28 mouse cellular contexts compared by ENCODE assay signal in the genomic region with DNA sequence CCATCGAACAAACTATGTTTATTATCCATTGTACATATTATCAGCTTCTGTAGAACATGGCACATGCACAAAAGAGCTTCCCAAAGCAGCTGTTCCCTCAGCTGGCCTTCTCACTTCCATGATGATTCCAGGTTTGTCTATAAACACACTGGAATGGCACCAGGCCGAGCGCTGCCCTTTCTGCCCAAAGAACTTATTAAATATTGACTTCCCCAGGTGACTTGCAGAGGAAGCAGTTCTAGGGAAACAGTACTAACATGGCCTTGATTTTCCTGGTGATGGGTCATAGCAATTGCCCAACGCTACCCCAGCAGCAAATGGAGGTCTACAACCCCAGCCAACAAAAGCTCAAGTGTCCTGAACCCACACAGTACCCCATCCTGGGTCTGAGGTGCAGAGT.
"Had no signal": no experiment of that assay in that cellular context is flagged by ENCODE, and none has a peak within 500 bp of the region (broad histone marks: within the 10 kb centered on the region; RNA-seq: fewer than 3 reads in every experiment).

No protein-coding gene starts in this region.

- H3K27ac ChIP-seq: embryonic facial prominence, embryonic 10.5 days; embryonic facial prominence, embryonic 12.5 days; embryonic facial prominence, embryonic 13.5 days; embryonic facial prominence, embryonic 15.5 days; forebrain, embryonic 10.5 days; forebrain, embryonic 12.5 days; forebrain, embryonic 13.5 days; forebrain, embryonic 15.5 days; gastrocnemius, adult 2 months; heart, adult 2 months had no signal

- ATAC-seq: forebrain, embryonic 13.5 days; forebrain, embryonic 14.5 days; forebrain, embryonic 15.5 days; forebrain, embryonic 16.5 days; forebrain, postnatal 0 days had no signal

- H3K9me3 ChIP-seq: embryonic facial prominence, embryonic 10.5 days; embryonic facial prominence, embryonic 12.5 days; embryonic facial prominence, embryonic 13.5 days; embryonic facial prominence, embryonic 15.5 days; forebrain, embryonic 10.5 days; forebrain, embryonic 12.5 days; forebrain, embryonic 13.5 days; forebrain, embryonic 15.5 days had no signal

- H3K27me3 ChIP-seq: embryonic facial prominence, embryonic 12.5 days; embryonic facial prominence, embryonic 13.5 days; embryonic facial prominence, embryonic 15.5 days; forebrain, embryonic 12.5 days; forebrain, embryonic 13.5 days; forebrain, embryonic 15.5 days had no signal

- DNase-seq: cerebellum, adult 2 months; cerebellum, adult 8-10 months; cerebellum, adult 9-10 months; cerebellum, adult 9-11 months; cerebellum, postnatal 10 days; cerebellum, postnatal 14 days; cerebellum, postnatal 25 days; cerebellum, postnatal 36 days; embryo, embryonic 11 days; forebrain, postnatal 0 days; gastrocnemius, adult 2 months; gastrocnemius, postnatal 10 days; gastrocnemius, postnatal 14 days; gastrocnemius, postnatal 25 days; gastrocnemius, postnatal 36 days; heart, adult 18-20 months; heart, adult 2 months had no signal

- H3K36me3 ChIP-seq: forebrain, embryonic 10.5 days; forebrain, embryonic 12.5 days; forebrain, embryonic 15.5 days had no signal

- H3K4me2 ChIP-seq: embryonic facial prominence, embryonic 12.5 days; embryonic facial prominence, embryonic 13.5 days; embryonic facial prominence, embryonic 15.5 days; forebrain, embryonic 12.5 days; forebrain, embryonic 13.5 days; forebrain, embryonic 15.5 days had no signal

- H3K4me1 ChIP-seq: embryonic facial prominence, embryonic 12.5 days; forebrain, embryonic 12.5 days; forebrain, embryonic 13.5 days; forebrain, embryonic 15.5 days had no signal

- H3K9ac ChIP-seq: embryonic facial prominence, embryonic 12.5 days; embryonic facial prominence, embryonic 13.5 days; embryonic facial prominence, embryonic 15.5 days; forebrain, embryonic 12.5 days; forebrain, embryonic 13.5 days; forebrain, embryonic 15.5 days; forebrain, postnatal 0 days had no signal

- H3K4me3 ChIP-seq: embryonic facial prominence, embryonic 10.5 days; embryonic facial prominence, embryonic 12.5 days; embryonic facial prominence, embryonic 13.5 days; embryonic facial prominence, embryonic 15.5 days; erythroblast, embryonic 14.5 days; forebrain, embryonic 10.5 days; forebrain, embryonic 12.5 days; forebrain, embryonic 13.5 days; forebrain, embryonic 15.5 days; gastrocnemius, adult 2 months; heart, adult 2 months had no signal
